Mouse (Mus musculus) midbrain, embryonic 13.5 days (tissue): ENCODE measurements at regions not wholly inside any gene's neighbourhood (a gene's known extent, or its start where the extent isn't known, plus 50 kb on each side); places are given as distances from the start of the nearest gene placed in this dataset.

ENCODE experiments used
- ATAC-seq: fragments of 200-750 bp; cut with Nextera tagmentation; 2 replicates; pipeline ENCODE4 v1.8.0; 2017; ENCODE audit warnings: mild to moderate bottlenecking, moderate TSS enrichment, moderate library complexity
- H3K27ac ChIP-seq: fragments of 300-500 bp; sonication (generic); 2 replicates; pipeline ENCODE4 v1.5.1; 2015; ENCODE audit warnings: inconsistent platforms, mild to moderate bottlenecking, moderate library complexity
- H3K27me3 ChIP-seq: fragments of 300-500 bp; sonication (generic); 2 replicates; pipeline ENCODE4 v1.6.1; 2015; ENCODE audit warnings: mild to moderate bottlenecking, inconsistent platforms
- H3K36me3 ChIP-seq: fragments of 300-500 bp; sonication (generic); 2 replicates; pipeline ENCODE4 v1.6.1; 2015; ENCODE audit warnings: mild to moderate bottlenecking, inconsistent platforms
- H3K4me1 ChIP-seq: fragments of 300-500 bp; sonication (generic); replicated peaks from 2 replicates; pipeline ENCODE4 v1.6.1; 2015; ENCODE audit warnings: inconsistent platforms
- H3K4me2 ChIP-seq: fragments of 300-500 bp; sonication (generic); replicated peaks from 2 replicates; pipeline ENCODE4 v1.6.1; 2015; ENCODE audit warnings: moderate library complexity, mild to moderate bottlenecking, inconsistent platforms
- H3K4me3 ChIP-seq: fragments of 300-500 bp; sonication (generic); replicated peaks from 2 replicates; pipeline ENCODE4 v1.5.1; 2015; ENCODE audit warnings: mild to moderate bottlenecking, inconsistent platforms
- H3K9ac ChIP-seq: fragments of 300-500 bp; sonication (generic); replicated peaks from 2 replicates; pipeline ENCODE4 v1.6.1; 2015; ENCODE audit warnings: mild to moderate bottlenecking, inconsistent platforms
- H3K9me3 ChIP-seq: fragments of 300-500 bp; sonication (generic); 2 replicates; pipeline ENCODE4 v1.6.1; 2016; ENCODE audit warnings: mild to moderate bottlenecking, inconsistent platforms
- WGBS: fragments of 180-500 bp; shearing (Covaris S2); methylation state at CpG from one replicate; pipeline ENCODE4 v1.1.7; 2015; 5-methylcytosine and 5-hydroxymethylcytosine counted together

GRCm38 (mm10) chr11:45219239-45219638, 602.1 kb downstream of the Ebf1 start:
- no peaks in the 10 kb centered on the region for H3K9me3 ChIP-seq
- H3K4me3 ChIP-seq, result no peak overlapping the region
- no peak overlapping the region for H3K4me2 ChIP-seq
- H3K27ac ChIP-seq, result no peak overlapping the region
- H3K36me3 ChIP-seq, result no peaks in the 10 kb centered on the region
- no peaks in the 10 kb centered on the region for H3K27me3 ChIP-seq
- no peaks in the 10 kb centered on the region for H3K4me1 ChIP-seq
- no peak overlapping the region for H3K9ac ChIP-seq
- WGBS, result 84% methylated on average over 4 of the region's 4 CpGs
- no peak for ATAC-seq

DNA sequence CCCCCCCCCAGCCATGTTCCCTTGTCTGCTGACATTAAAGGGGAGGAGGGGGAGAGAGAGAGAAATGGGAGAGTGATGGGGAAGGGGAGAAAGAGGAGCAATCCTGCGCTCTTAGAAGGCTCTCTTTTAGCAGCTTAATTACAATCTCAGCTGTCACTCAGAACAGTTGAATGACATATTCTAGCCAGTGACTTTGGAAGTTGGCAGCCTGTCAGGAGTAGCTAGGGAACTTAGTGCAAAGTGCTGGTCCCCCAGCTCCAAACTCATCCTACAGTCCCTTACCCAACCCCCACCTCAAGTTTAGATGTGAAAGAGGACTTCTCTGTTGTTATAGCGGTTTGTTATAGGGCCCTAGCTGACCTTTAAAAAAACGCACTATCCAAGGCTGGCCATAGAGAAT, 604.9 kb downstream of the Ebf1 start:
- Histone ChIP-seq H3K9ac (no peak overlapping the region), H3K27me3 (no peaks in the 10 kb centered on the region), H3K4me1 (no peaks in the 10 kb centered on the region), H3K4me2 (no peak overlapping the region), H3K9me3 (no peaks in the 10 kb centered on the region), H3K27ac (no peak overlapping the region), H3K36me3 (no peaks in the 10 kb centered on the region), H3K4me3 (no peak overlapping the region)
- no peak for ATAC-seq
- WGBS, result 79% methylated on average over 3 of the region's 3 CpGs

DNA sequence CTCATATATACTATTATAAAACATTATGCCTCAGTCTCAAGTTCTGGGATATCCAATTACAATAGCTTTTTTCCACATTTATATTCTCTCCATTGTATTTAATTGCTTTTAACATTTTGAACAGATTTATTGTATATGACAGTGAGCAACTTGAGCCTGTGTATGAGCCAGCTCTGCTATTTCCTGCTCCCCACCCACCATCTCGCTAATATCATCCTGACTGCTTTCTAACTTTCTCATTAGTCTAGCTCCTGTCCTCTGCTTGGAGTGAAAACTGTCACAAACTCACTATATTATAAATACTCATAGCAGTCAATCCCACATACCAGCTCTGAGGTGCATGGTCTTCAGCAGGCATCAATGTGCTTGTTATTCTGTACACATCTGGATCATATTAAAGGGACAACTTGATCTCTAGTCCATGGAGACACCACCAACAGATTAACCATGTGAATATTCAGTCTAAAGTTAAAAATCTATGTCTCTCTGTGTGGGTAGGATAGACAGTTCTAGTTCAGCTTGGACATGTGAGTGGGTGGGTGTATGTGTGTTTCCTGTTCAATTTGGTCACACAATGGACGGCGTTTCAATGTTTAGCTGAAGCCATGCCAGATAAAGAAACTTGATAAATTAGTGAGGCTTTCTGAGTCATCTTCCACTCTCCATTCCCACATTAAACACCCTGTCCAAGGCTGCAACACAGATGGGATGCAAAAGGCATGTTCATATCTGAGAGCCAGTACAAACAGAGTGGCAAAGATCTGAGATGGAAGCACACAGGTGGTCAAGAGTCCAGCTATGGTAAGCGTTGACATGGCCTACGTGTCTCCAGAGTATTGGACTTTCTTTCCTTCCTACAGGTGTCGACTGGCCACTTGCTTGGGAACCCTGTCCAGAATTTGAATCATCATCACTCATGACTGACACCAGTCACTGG, 616.1 kb upstream of the Clint1 start:
- no peak overlapping the region for H3K4me3 ChIP-seq
- H3K27me3 ChIP-seq, result no peaks in the 10 kb centered on the region
- no peak for ATAC-seq
- H3K27ac ChIP-seq, result no peak overlapping the region
- no peaks in the 10 kb centered on the region for H3K4me1 ChIP-seq
- no peak overlapping the region for H3K9ac ChIP-seq
- no peaks in the 10 kb centered on the region for H3K9me3 ChIP-seq
- H3K4me2 ChIP-seq, result no peak overlapping the region
- WGBS, result 89% methylated on average over 6 of the region's 6 CpGs
- no peaks in the 10 kb centered on the region for H3K36me3 ChIP-seq

GRCm38 (mm10) chr11:45237056-45237455, 614.8 kb upstream of the Clint1 start:
- Histone ChIP-seq H3K27me3 (no peaks in the 10 kb centered on the region), H3K4me2 (no peak overlapping the region), H3K9me3 (no peaks in the 10 kb centered on the region), H3K27ac (no peak overlapping the region), H3K36me3 (no peaks in the 10 kb centered on the region), H3K9ac (no peak overlapping the region), H3K4me3 (no peak overlapping the region), H3K4me1 (no peaks in the 10 kb centered on the region)
- 70% methylated on average over 4 of the region's 4 CpGs for WGBS
- ATAC-seq, result no peak

- no peak for ATAC-seq
Measured at GRCm38 (mm10) chr11:45239044-45239443, 612.8 kb upstream of the Clint1 start.

GRCm38 (mm10) chr11:45240419-45240818, 611.4 kb upstream of the Clint1 start:
- Histone ChIP-seq H3K36me3 (no peaks in the 10 kb centered on the region), H3K4me2 (no peak overlapping the region), H3K9ac (no peak overlapping the region), H3K27me3 (no peaks in the 10 kb centered on the region), H3K27ac (no peak overlapping the region), H3K4me1 (no peaks in the 10 kb centered on the region), H3K9me3 (no peaks in the 10 kb centered on the region), H3K4me3 (no peak overlapping the region)
- no peak for ATAC-seq
- WGBS, result 62% methylated on average over 3 of the region's 3 CpGs

More at GRCm38 (mm10) chr11:45239044-45239443, 612.8 kb upstream of the Clint1 start:
- Histone ChIP-seq H3K4me3 (no peak overlapping the region), H3K9ac (no peak overlapping the region), H3K27me3 (no peaks in the 10 kb centered on the region), H3K9me3 (no peaks in the 10 kb centered on the region), H3K36me3 (no peaks in the 10 kb centered on the region), H3K27ac (no peak overlapping the region), H3K4me2 (no peak overlapping the region), H3K4me1 (no peaks in the 10 kb centered on the region)
- WGBS, result 79% methylated on average over 5 of the region's 5 CpGs

DNA sequence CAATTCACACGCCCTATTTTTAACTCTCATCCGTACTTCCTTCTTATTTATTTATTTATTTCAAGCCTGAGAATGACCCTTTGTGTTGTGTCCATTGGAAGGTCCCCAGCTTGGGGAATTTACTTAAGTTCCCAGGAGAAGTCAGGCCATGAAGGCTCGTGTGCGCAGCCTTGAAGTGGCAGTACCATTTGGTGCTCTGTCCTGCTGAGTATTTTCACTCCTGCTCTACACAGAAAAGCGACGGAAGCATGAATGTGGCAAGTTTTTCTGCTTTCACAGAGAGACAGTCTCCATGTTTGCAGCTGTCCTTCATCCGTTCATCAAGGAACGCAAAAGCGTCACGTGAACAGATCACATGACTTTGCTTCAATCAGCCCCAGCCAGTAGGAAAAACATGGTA, 610.2 kb upstream of the Clint1 start:
- H3K27ac ChIP-seq, result no peak overlapping the region
- 79% methylated on average over 10 of the region's 10 CpGs for WGBS
- no peak overlapping the region for H3K4me3 ChIP-seq
- no peak overlapping the region for H3K4me2 ChIP-seq
- H3K36me3 ChIP-seq, result no peaks in the 10 kb centered on the region
- no peaks in the 10 kb centered on the region for H3K4me1 ChIP-seq
- no peaks in the 10 kb centered on the region for H3K9me3 ChIP-seq
- no peaks in the 10 kb centered on the region for H3K27me3 ChIP-seq
- no peak for ATAC-seq
- H3K9ac ChIP-seq, result no peak overlapping the region

DNA sequence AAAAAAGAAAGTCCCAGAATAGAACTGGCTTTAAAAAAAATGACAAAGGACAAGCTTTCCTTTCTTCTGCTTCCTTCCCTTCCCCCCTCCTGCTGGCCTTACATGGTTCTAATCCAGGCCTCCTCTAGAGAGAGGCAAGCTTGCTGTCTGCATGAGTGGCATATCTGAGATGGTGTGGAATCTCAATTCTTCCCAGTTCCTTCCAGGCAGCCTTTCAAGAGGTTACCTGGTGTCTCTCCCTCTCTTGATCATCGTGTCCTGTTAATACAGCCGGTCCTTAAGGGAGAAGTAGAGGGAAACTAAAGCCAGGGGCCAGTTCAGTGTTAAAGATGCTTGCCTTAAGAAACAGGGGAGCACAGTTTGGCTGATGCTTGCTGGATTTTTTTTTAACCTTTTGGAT, 607.1 kb upstream of the Clint1 start:
- 66% methylated on average over 2 of the region's 2 CpGs for WGBS
- H3K27me3 ChIP-seq, result no peaks in the 10 kb centered on the region
- ATAC-seq, result no peak
- no peak overlapping the region for H3K9ac ChIP-seq
- H3K4me1 ChIP-seq, result no peaks in the 10 kb centered on the region
- H3K27ac ChIP-seq, result no peak overlapping the region
- no peak overlapping the region for H3K4me3 ChIP-seq
- H3K9me3 ChIP-seq, result no peaks in the 10 kb centered on the region
- H3K4me2 ChIP-seq, result no peak overlapping the region
- H3K36me3 ChIP-seq, result no peaks in the 10 kb centered on the region

- peaks cover 5% of the 10 kb centered on the region; the same call in 1 of the 2 replicates for H3K4me1 ChIP-seq
- no peak overlapping the region for H3K27ac ChIP-seq
- H3K36me3 ChIP-seq, result no peaks in the 10 kb centered on the region
- peaks cover 3% of the 10 kb centered on the region; the same call in 1 of the 2 replicates for H3K9me3 ChIP-seq
- H3K9ac ChIP-seq, result no peak overlapping the region
- no peak overlapping the region for H3K4me3 ChIP-seq
- ATAC-seq, result no peak
- H3K27me3 ChIP-seq, result no peaks in the 10 kb centered on the region
- no peak overlapping the region for H3K4me2 ChIP-seq
Measured at GRCm38 (mm10) chr11:45256019-45256418, 595.8 kb upstream of the Clint1 start.

DNA sequence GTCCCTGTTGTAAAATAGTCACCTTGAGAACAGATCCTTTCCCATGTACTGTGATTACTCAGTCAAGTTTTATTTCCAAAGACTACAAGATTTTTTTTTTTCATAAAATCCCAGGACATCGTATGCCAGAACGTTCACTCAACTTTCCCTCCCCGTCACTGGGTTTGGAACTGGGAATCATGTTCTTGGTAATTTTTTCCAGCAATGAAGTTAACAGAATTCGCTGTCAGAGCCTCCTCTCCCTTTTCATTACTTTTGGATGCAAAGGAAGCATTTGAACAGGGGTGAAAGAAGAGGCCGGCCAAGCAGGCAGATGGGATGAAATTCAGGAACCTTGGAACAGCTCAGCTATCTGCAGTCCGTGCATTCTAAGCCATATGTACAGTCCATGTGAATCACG, 589.7 kb upstream of the Clint1 start:
- Histone ChIP-seq H3K27me3 (no peaks in the 10 kb centered on the region), H3K4me2 (no peak overlapping the region), H3K9ac (no peak overlapping the region), H3K4me1 (peaks cover 5% of the 10 kb centered on the region), H3K36me3 (no peaks in the 10 kb centered on the region), H3K4me3 (no peak overlapping the region), H3K27ac (no peak overlapping the region), H3K9me3 (no peaks in the 10 kb centered on the region)
- 90% methylated on average over 7 of the region's 7 CpGs for WGBS
- no peak for ATAC-seq

DNA sequence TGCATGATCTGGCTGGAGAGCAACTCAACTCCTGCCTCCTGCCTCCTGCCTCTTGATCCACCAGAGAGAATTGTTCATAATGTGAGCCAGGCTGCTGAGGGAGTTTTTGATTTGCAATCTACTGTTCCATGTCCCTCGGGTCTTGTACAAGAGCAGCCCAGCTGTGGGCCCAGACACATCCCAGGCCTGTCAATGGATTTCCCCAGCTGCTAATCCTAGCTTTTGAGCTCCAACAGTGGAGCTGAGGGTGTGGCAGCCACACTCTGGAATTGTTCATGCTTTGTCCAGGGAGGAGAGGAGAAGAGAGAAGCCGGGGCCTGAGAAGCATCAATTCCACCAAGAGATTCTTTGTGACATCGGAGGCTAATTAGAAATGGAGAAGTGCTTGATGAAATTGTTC, 587.9 kb upstream of the Clint1 start:
- 36% methylated on average over 3 of the region's 3 CpGs for WGBS
- Histone ChIP-seq H3K4me1 (peaks cover 5% of the 10 kb centered on the region), H3K4me2 (no peak overlapping the region), H3K27me3 (no peaks in the 10 kb centered on the region), H3K9me3 (no peaks in the 10 kb centered on the region), H3K36me3 (no peaks in the 10 kb centered on the region), H3K27ac (no peak overlapping the region), H3K9ac (no peak overlapping the region), H3K4me3 (no peak overlapping the region)
- ATAC-seq, result no peak

DNA sequence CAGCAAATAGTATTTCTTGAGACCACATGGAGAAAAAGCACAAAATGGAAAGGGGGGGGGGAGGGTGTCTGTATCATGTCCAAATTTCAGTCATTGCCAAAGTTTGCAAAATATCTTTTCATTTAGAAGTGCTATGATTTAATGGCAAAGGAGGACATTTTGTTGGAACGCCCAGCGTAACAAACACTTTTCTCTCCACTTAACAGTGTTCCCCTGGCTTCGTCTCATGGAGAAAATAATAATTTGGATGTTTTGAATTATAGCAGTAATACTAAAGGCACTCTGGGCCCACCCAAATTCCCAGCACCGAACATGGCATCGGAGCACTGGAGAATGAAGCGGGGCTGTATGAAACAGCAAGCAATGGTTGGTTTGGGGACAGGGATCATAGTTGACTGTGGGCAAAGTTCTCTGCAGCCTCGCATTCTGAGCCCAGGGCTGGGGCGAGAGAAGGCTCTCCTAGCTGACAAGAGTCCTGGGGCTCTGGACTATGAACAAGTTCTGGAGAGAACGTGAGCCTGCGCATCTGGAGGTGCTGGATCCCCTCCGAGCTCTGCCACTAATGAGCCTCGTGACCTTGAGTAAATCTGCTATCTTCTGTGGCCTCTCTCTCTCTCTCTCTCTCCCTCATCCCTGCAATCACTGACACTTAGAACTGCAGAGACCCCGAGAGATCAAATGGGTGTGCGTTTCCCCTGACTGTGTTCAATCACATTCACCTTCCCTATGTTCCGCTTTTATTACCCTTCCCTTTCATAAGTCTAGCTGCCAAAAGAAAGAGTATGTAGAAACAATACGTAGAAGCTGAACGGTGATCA, 586.5 kb upstream of the Clint1 start:
- H3K9ac ChIP-seq, result no peak overlapping the region
- H3K4me2 ChIP-seq, result no peak overlapping the region
- no peak for ATAC-seq
- H3K27me3 ChIP-seq, result no peaks in the 10 kb centered on the region
- no peaks in the 10 kb centered on the region for H3K9me3 ChIP-seq
- H3K4me3 ChIP-seq, result no peak overlapping the region
- WGBS, result 88% methylated on average over 17 of the region's 17 CpGs
- H3K27ac ChIP-seq, result no peak overlapping the region
- no peaks in the 10 kb centered on the region for H3K36me3 ChIP-seq
- peaks cover 5% of the 10 kb centered on the region for H3K4me1 ChIP-seq
